Comparison of ENCODE assay signal across 25 mouse cellular contexts in genomic region chr19:55107896-55108295, GRCm38 (mm10). TPM values are rescaled to one million over a fixed set of nuclear protein-coding genes. Genes with fewer than 3 reads are reported as not detected.
DNase-seq lines count a peak whose midpoint lies in the region; ATAC-seq and TF ChIP-seq lines count a peak whose summit lies in the region.
"Had no signal": no experiment of that assay in that cellular context is flagged by ENCODE, and none has a peak within 500 bp of the region (broad histone marks: within the 10 kb centered on the region; RNA-seq: fewer than 3 reads in every experiment).

No protein-coding gene starts in this region.

- no peak for TF ChIP-seq CTCF in liver, postnatal 0 days (IDR thresholded peaks at IDR 0.05; ENCODE audit: low read depth)

- no peak overlapping the region for H3K4me2 ChIP-seq in liver, embryonic 13.5 days
- no peak overlapping the region for H3K4me2 ChIP-seq in liver, postnatal 0 days (ENCODE audit: low read depth, low read length)
- H3K4me2 ChIP-seq: forebrain, embryonic 13.5 days; hindbrain, embryonic 14.5 days; limb, embryonic 12.5 days; neural tube, embryonic 15.5 days; stomach, embryonic 15.5 days had no signal

- H3K27ac ChIP-seq in liver, embryonic 13.5 days, result no peak overlapping the region
- 0 out of 2 replicates have a peak overlapping the region, but pooled peaks have one; percentile 39 for H3K27ac ChIP-seq in liver, postnatal 0 days (ENCODE audit: low read depth)
- H3K27ac ChIP-seq: forebrain, embryonic 13.5 days; heart, embryonic 10.5 days; hindbrain, embryonic 14.5 days; layer of hippocampus, adult 2 months; limb, embryonic 12.5 days; neural tube, embryonic 15.5 days; stomach, embryonic 15.5 days had no signal

- no peak for TF ChIP-seq EP300 in liver, postnatal 0 days (IDR thresholded peaks at IDR 0.05; ENCODE audit: low read depth)

- H3K36me3 ChIP-seq in liver, embryonic 13.5 days, result no peaks in the 10 kb centered on the region
- no peaks in the 10 kb centered on the region for H3K36me3 ChIP-seq in liver, postnatal 0 days (replicated peaks; ENCODE audit: insufficient read depth, low read length)
- H3K36me3 ChIP-seq: heart, embryonic 10.5 days; limb, embryonic 12.5 days; neural tube, embryonic 15.5 days; stomach, embryonic 15.5 days had no signal

- H3K27me3 ChIP-seq in liver, embryonic 13.5 days, result no peaks in the 10 kb centered on the region; the same call in 1 of the 2 replicates
- H3K27me3 ChIP-seq in liver, postnatal 0 days (ENCODE audit: insufficient read depth, low read length), result no peaks in the 10 kb centered on the region
- H3K27me3 ChIP-seq: forebrain, embryonic 13.5 days; limb, embryonic 12.5 days; neural tube, embryonic 15.5 days; stomach, embryonic 15.5 days had no signal

- 24% methylated on average over 3 of the region's 3 CpGs for WGBS in liver, embryonic 13.5 days (ENCODE audit: insufficient replicate concordance)
- 27% methylated on average over 3 of the region's 3 CpGs for WGBS in liver, postnatal 0 days (ENCODE audit: insufficient replicate concordance)

- 0 out of 2 replicates have a peak, but pooled peaks have one; percentile 31 for ATAC-seq in liver, embryonic 13.5 days (ENCODE audit: low read depth)
- no peak for ATAC-seq in liver, postnatal 0 days
- ATAC-seq: forebrain, embryonic 13.5 days; inflammation-experienced regulatory T-cells, adult 6 months had no signal

- peak; percentile 69 for DNase-seq in heart, adult 11 months
- no peak for DNase-seq in heart, adult 8-10 months (ENCODE audit: low spot score)
- no peak for DNase-seq in liver, embryonic 13.5 days
- no peak for DNase-seq in liver
- peak; percentile 80 for DNase-seq in kidney, adult 9 months
- DNase-seq in liver, postnatal 0 days, result no peak
- DNase-seq in left cerebral cortex, adult 9 months (ENCODE audit: low spot score in 2 of 2), result no peak
- DNase-seq: adrenal gland, postnatal 14 days; cerebellum, adult 2 months; cerebellum, postnatal 25 days; embryo, embryonic 11 days; gastrocnemius, postnatal 36 days; heart, postnatal 4 days; layer of hippocampus, postnatal 36 days; lung, adult 2 months; lung, postnatal 4 days; thymus, postnatal 36 days had no signal

- peaks cover 19% of the 10 kb centered on the region for H3K4me1 ChIP-seq in liver, embryonic 13.5 days (replicated peaks)
- H3K4me1 ChIP-seq in liver, postnatal 0 days (ENCODE audit: insufficient read depth), result peaks cover 24% of the 10 kb centered on the region
- H3K4me1 ChIP-seq: forebrain, embryonic 13.5 days; limb, embryonic 12.5 days; neural tube, embryonic 15.5 days had no signal

- H3K9me3 ChIP-seq in liver, embryonic 13.5 days (replicated peaks), result no peaks in the 10 kb centered on the region
- H3K9me3 ChIP-seq in liver, postnatal 0 days (ENCODE audit: low read length), result no peaks in the 10 kb centered on the region
- H3K9me3 ChIP-seq: forebrain, embryonic 13.5 days; heart, embryonic 10.5 days; limb, embryonic 12.5 days; neural tube, embryonic 15.5 days; stomach, embryonic 15.5 days had no signal

- no peak overlapping the region for H3K9ac ChIP-seq in liver, embryonic 13.5 days
- H3K9ac ChIP-seq in liver, postnatal 0 days (replicated peaks), result no peak overlapping the region
- H3K9ac ChIP-seq: forebrain, embryonic 13.5 days; hindbrain, embryonic 14.5 days; limb, embryonic 12.5 days; neural tube, embryonic 15.5 days; stomach, embryonic 15.5 days had no signal

- no peak overlapping the region for H3K4me3 ChIP-seq in liver, embryonic 13.5 days (replicated peaks)
- H3K4me3 ChIP-seq in liver, postnatal 0 days (ENCODE audit: low read depth, low read length), result no peak overlapping the region
- H3K4me3 ChIP-seq: forebrain, embryonic 13.5 days; heart, embryonic 10.5 days; layer of hippocampus, adult 2 months; limb, embryonic 12.5 days; neural tube, embryonic 15.5 days; stomach, embryonic 15.5 days had no signal

RNA-seq across cellular contexts. Expression of gene Gpam, which starts 19.1 kb away (rescaled TPM):
- 100 to 1,000 TPM; 170 to 216 (median 189) TPM for total RNA-seq in heart, adult 8-10 months (2022)
- 16.6 and 21.5 TPM in 2 replicates for polyA plus RNA-seq in liver, embryonic 13.5 days (2015; fragmentation: Nextera tagmentation; extraction: Ambion mirVana)
- polyA plus RNA-seq in liver, postnatal 0 days (2015; fragmentation: Nextera tagmentation; extraction: Ambion mirVana), result 19.8 and 24.2 TPM in 2 replicates

Comparison
In these comparisons a context has a peak if more than half of its experiments do, and no peak if none do; other contexts are left out.
1. DNase-seq: peak in heart, adult 11 months (single experiment) and kidney, adult 9 months (single experiment); none in heart, adult 8-10 months (single experiment), liver, embryonic 13.5 days (single experiment), liver (single experiment), liver, postnatal 0 days (single experiment) and left cerebral cortex, adult 9 months (0 of 2).